ENCODE assay signal across 8 mouse cellular contexts in the genomic region with DNA sequence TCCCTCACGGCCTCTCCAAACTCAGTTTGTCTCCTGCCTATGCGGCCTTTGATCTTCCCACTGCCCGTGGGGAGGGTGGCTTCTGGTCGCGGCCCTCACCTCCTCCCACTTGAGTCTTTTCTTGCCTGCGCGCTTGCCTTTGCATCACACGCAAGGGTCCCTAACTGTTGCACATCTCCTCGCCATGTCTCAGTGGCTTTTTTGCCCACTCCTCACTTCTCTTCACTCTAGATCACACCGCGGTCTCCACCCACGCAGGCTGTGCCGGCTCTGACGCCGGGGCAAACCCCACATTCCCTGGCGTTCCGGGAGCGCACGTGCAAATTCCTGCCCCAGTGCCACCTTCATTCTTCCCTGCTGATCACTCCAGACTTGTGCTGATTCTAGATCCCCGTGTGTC. TPM values are rescaled to one million over a fixed set of nuclear protein-coding genes. Genes with fewer than 3 reads are reported as not detected.
A peak's percentile ranks its signal among the peaks of the same experiment; 100 is the strongest.
DNase-seq lines count a peak whose midpoint lies in the region; ATAC-seq and TF ChIP-seq lines count a peak whose summit lies in the region.

No protein-coding gene starts in this region.

- H3K27me3 ChIP-seq in testis, adult 2 months (ENCODE audit: control insufficient read depth, insufficient read depth, low read length), result no peaks in the 10 kb centered on the region
- no peaks in the 10 kb centered on the region for H3K27me3 ChIP-seq in heart, embryonic 15.5 days
- H3K27me3 ChIP-seq in limb, embryonic 10.5 days (ENCODE audit: low read depth, poor library complexity, severe bottlenecking), result no peaks in the 10 kb centered on the region
- no peaks in the 10 kb centered on the region for H3K27me3 ChIP-seq in midbrain, embryonic 14.5 days (ENCODE audit: control insufficient read depth, insufficient read depth, low read length)

- peak; percentile 41 for DNase-seq in adrenal gland, adult 18-20 months (ENCODE audit: low spot score in 2 of 2)
- no peak for DNase-seq in adrenal gland, postnatal 10 days
- DNase-seq in testis, postnatal 14 days (ENCODE audit: low spot score), result no peak
- no peak for DNase-seq in limb, embryonic 10.5 days (ENCODE audit: low spot score)
- DNase-seq in midbrain, embryonic 14.5 days, result no peak
- DNase-seq in embryo, embryonic 11 days, result no peak

- no peak for TF ChIP-seq CTCF in testis, adult 2 months (IDR thresholded peaks at IDR 0.05; ENCODE audit: control insufficient read depth, insufficient read depth, insufficient replicate concordance, low read depth, low read length)

- peak overlapping the region; percentile 74 for H3K4me2 ChIP-seq in heart, embryonic 15.5 days
- peak overlapping the region; percentile 96 for H3K4me2 ChIP-seq in midbrain, embryonic 14.5 days (ENCODE audit: low read length)

- no peak for TF ChIP-seq POLR2A in testis, adult 2 months (IDR thresholded peaks at IDR 0.05; ENCODE audit: control insufficient read depth, low read depth, low read length)

- ATAC-seq in heart, embryonic 15.5 days (replicated peaks; ENCODE audit: insufficient number of reproducible peaks, insufficient read depth, low FRiP score, low read depth), result peak; percentile 41
- ATAC-seq in midbrain, embryonic 14.5 days (ENCODE audit: low FRiP score, low TSS enrichment), result peak; percentile 32; the same call in 1 of the 2 replicates

- no peaks in the 10 kb centered on the region for H3K9me3 ChIP-seq in heart, embryonic 15.5 days (replicated peaks)
- H3K9me3 ChIP-seq in limb, embryonic 10.5 days (replicated peaks), result no peaks in the 10 kb centered on the region
- no peaks in the 10 kb centered on the region for H3K9me3 ChIP-seq in midbrain, embryonic 14.5 days (ENCODE audit: control insufficient read depth, low read length)

- peak overlapping the region; percentile 91 for H3K27ac ChIP-seq in testis, adult 2 months (ENCODE audit: control insufficient read depth, insufficient read depth, low read depth, low read length)
- H3K27ac ChIP-seq in heart, embryonic 15.5 days, result peak overlapping the region; percentile 70
- peak overlapping the region; percentile 91 for H3K27ac ChIP-seq in limb, embryonic 10.5 days
- H3K27ac ChIP-seq in midbrain, embryonic 14.5 days (replicated peaks; ENCODE audit: low read depth, low read length), result peak overlapping the region; percentile 68

- H3K4me3 ChIP-seq in testis, adult 2 months (ENCODE audit: control insufficient read depth, low read depth, low read length), result peak overlapping the region; percentile 88
- H3K4me3 ChIP-seq in heart, embryonic 15.5 days, result peak overlapping the region; percentile 72
- H3K4me3 ChIP-seq in limb, embryonic 10.5 days, result peak overlapping the region; percentile 95
- peak overlapping the region; percentile 91 for H3K4me3 ChIP-seq in midbrain, embryonic 14.5 days (replicated peaks; ENCODE audit: low read depth, low read length)

- 0% methylated on average over 20 of the region's 20 CpGs for WGBS in heart, embryonic 15.5 days
- under 1% methylated on average over 20 of the region's 20 CpGs for WGBS in limb, embryonic 10.5 days
- 0% methylated on average over 20 of the region's 20 CpGs for WGBS in midbrain, embryonic 14.5 days

- peaks cover under 1% of the 10 kb centered on the region for H3K36me3 ChIP-seq in testis, adult 2 months (ENCODE audit: control insufficient read depth, insufficient read depth, low read length)
- peaks cover 29% of the 10 kb centered on the region for H3K36me3 ChIP-seq in heart, embryonic 15.5 days
- peaks cover 63% of the 10 kb centered on the region for H3K36me3 ChIP-seq in limb, embryonic 10.5 days
- peaks cover 38% of the 10 kb centered on the region for H3K36me3 ChIP-seq in midbrain, embryonic 14.5 days (ENCODE audit: control insufficient read depth, insufficient read depth, low read length)

- peaks cover 2% of the 10 kb centered on the region for H3K4me1 ChIP-seq in testis, adult 2 months (ENCODE audit: control insufficient read depth, insufficient read depth, low read length)
- H3K4me1 ChIP-seq in heart, embryonic 15.5 days (replicated peaks), result peaks cover 29% of the 10 kb centered on the region
- H3K4me1 ChIP-seq in limb, embryonic 10.5 days, result peaks cover 20% of the 10 kb centered on the region
- H3K4me1 ChIP-seq in midbrain, embryonic 14.5 days (ENCODE audit: control insufficient read depth, insufficient read depth, low read length), result peaks cover 20% of the 10 kb centered on the region

- H3K9ac ChIP-seq in heart, embryonic 15.5 days, result peak overlapping the region; percentile 74
- peak overlapping the region; percentile 78 for H3K9ac ChIP-seq in midbrain, embryonic 14.5 days (replicated peaks; ENCODE audit: low read length)

RNA-seq across cellular contexts. Expression of a gene that starts 0.5 kb away (rescaled TPM):
- 10 to 100 TPM; 45.7 to 85.4 TPM for total RNA-seq in adrenal gland, adult 18-20 months (2021)
- 10 to 100 TPM; 43.6 to 48.5 TPM for total RNA-seq in adrenal gland, postnatal 10 days (2021)
- polyA plus RNA-seq in testis, adult 2 months (2012; rRNA removed), result 25.1 and 26.4 TPM in 2 replicates
- polyA plus RNA-seq in heart, embryonic 15.5 days (2015; fragmentation: Nextera tagmentation; extraction: Ambion mirVana), result 15.1 and 22.0 TPM in 2 replicates
- polyA plus RNA-seq in limb, embryonic 10.5 days (2016; fragmentation: Nextera tagmentation; extraction: Ambion mirVana), result 72.7 and 78.5 TPM in 2 replicates
- polyA plus RNA-seq in midbrain, embryonic 14.5 days (2014; fragmentation: Nextera tagmentation; extraction: Ambion mirVana), result 42.3 and 54.3 TPM in 2 replicates

RNA-seq across cellular contexts. Expression of a gene that starts 0.6 kb away (rescaled TPM):
- 10 to 100 TPM; 20.4 to 45.3 TPM for total RNA-seq in adrenal gland, adult 18-20 months (2021)
- 10 to 100 TPM; 25.5 to 31.4 TPM for total RNA-seq in adrenal gland, postnatal 10 days (2021)
- polyA plus RNA-seq in testis, adult 2 months (2012; rRNA removed), result 8.1 and 8.7 TPM in 2 replicates
- 11.7 and 12.7 TPM in 2 replicates for polyA plus RNA-seq in heart, embryonic 15.5 days (2015; fragmentation: Nextera tagmentation; extraction: Ambion mirVana)
- 11.4 and 11.5 TPM in 2 replicates for polyA plus RNA-seq in limb, embryonic 10.5 days (2016; fragmentation: Nextera tagmentation; extraction: Ambion mirVana)
- 5.9 and 6.3 TPM in 2 replicates for polyA plus RNA-seq in midbrain, embryonic 14.5 days (2014; fragmentation: Nextera tagmentation; extraction: Ambion mirVana)

RNA-seq across cellular contexts. Expression of a gene that starts 42.2 kb away (rescaled TPM):
- total RNA-seq in adrenal gland, adult 18-20 months (2021), result 10 to 100 TPM; 75.8 to 79.5 TPM
- total RNA-seq in adrenal gland, postnatal 10 days (2021), result 10 to 100 TPM; 66.5 to 94.0 TPM
- 149 and 155 TPM in 2 replicates for polyA plus RNA-seq in testis, adult 2 months (2012; rRNA removed)
- polyA plus RNA-seq in heart, embryonic 15.5 days (2015; fragmentation: Nextera tagmentation; extraction: Ambion mirVana), result 33.8 and 36.8 TPM in 2 replicates
- polyA plus RNA-seq in limb, embryonic 10.5 days (2016; fragmentation: Nextera tagmentation; extraction: Ambion mirVana), result 31.8 and 40.6 TPM in 2 replicates
- 27.2 and 35.4 TPM in 2 replicates for polyA plus RNA-seq in midbrain, embryonic 14.5 days (2014; fragmentation: Nextera tagmentation; extraction: Ambion mirVana)

RNA-seq across cellular contexts. Expression of a gene that starts 44.8 kb away (rescaled TPM):
- total RNA-seq in adrenal gland, adult 18-20 months (2021), result 100 to 1,000 TPM in 1 of 2 experiments, 10 to 100 TPM in 1; 68.6 to 122 TPM
- total RNA-seq in adrenal gland, postnatal 10 days (2021), result 10 to 100 TPM; 68.3 to 72.3 TPM
- 57.5 and 68.8 TPM in 2 replicates for polyA plus RNA-seq in testis, adult 2 months (2012; rRNA removed)
- polyA plus RNA-seq in heart, embryonic 15.5 days (2015; fragmentation: Nextera tagmentation; extraction: Ambion mirVana), result 36.3 and 51.0 TPM in 2 replicates
- 132 and 144 TPM in 2 replicates for polyA plus RNA-seq in limb, embryonic 10.5 days (2016; fragmentation: Nextera tagmentation; extraction: Ambion mirVana)
- 89.8 and 91.0 TPM in 2 replicates for polyA plus RNA-seq in midbrain, embryonic 14.5 days (2014; fragmentation: Nextera tagmentation; extraction: Ambion mirVana)

RNA-seq across cellular contexts. Expression of a gene that starts 44.8 kb away (rescaled TPM):
- 100 to 1,000 TPM; 121 to 185 TPM for total RNA-seq in adrenal gland, adult 18-20 months (2021)
- total RNA-seq in adrenal gland, postnatal 10 days (2021), result 100 to 1,000 TPM; 105 to 121 TPM
- polyA plus RNA-seq in testis, adult 2 months (2012; rRNA removed), result 67.9 and 75.4 TPM in 2 replicates
- 72.1 and 97.8 TPM in 2 replicates for polyA plus RNA-seq in heart, embryonic 15.5 days (2015; fragmentation: Nextera tagmentation; extraction: Ambion mirVana)
- polyA plus RNA-seq in limb, embryonic 10.5 days (2016; fragmentation: Nextera tagmentation; extraction: Ambion mirVana), result 73.0 and 81.9 TPM in 2 replicates
- 86.7 and 90.0 TPM in 2 replicates for polyA plus RNA-seq in midbrain, embryonic 14.5 days (2014; fragmentation: Nextera tagmentation; extraction: Ambion mirVana)

Comparison
In these comparisons a context has a peak if more than half of its experiments do, and no peak if none do; other contexts are left out.
1. DNase-seq: peak in adrenal gland, adult 18-20 months (2 of 2); none in adrenal gland, postnatal 10 days (single experiment), testis, postnatal 14 days (single experiment), limb, embryonic 10.5 days (single experiment), midbrain, embryonic 14.5 days (single experiment) and embryo, embryonic 11 days (single experiment).
2. Peak in every context shown above with its lines, with median percentiles within 50 percentile points of each other: H3K27ac ChIP-seq and H3K4me3 ChIP-seq.